Mouse (Mus musculus): ENCODE results near the gene Dnah2. TPM values are rescaled to one million over a fixed set of nuclear protein-coding genes. Genes with fewer than 3 reads are reported as not detected.

Gene Dnah2
- total and polyA plus RNA-seq, 3 experiments = 0.04 to 0.07 TPM; not detected in 1

- Histone ChIP-seq H3K27me3 (ENCODE audit: control insufficient read depth in 1 of 2, insufficient read depth in 2 of 2, low read length in 2 of 2) (no peaks in the 10 kb centered on the region), H3K4me3 (ENCODE audit: control insufficient read depth in 1 of 2, insufficient read depth in 1 of 2, low read depth in 2 of 2, low read length in 2 of 2) (no peak overlapping the region), H3K4me1 (ENCODE audit: control insufficient read depth in 1 of 2, insufficient read depth in 2 of 2, low read length in 2 of 2) (peaks cover 2 to 28% of the 10 kb centered on the region in 2 experiments; a peak in 3 of 4 replicates), H3K79me2 (ENCODE audit: control insufficient read depth, insufficient read depth, low read length, poor library complexity) (no peaks in the 10 kb centered on the region), H3K9me3 (replicated peaks; ENCODE audit: insufficient read depth, low read length) (no peaks in the 10 kb centered on the region), H3K27ac (ENCODE audit: control insufficient read depth, low read depth, low read length) (no peak overlapping the region), H3K36me3 (ENCODE audit: control insufficient read depth in 1 of 2, insufficient read depth in 2 of 2, low read length in 2 of 2) (peaks cover 0 to 15% of the 10 kb centered on the region in 2 experiments; a peak in 2 of 4 replicates), H3K9ac (ENCODE audit: control insufficient read depth, low read depth, low read length, poor library complexity, severe bottlenecking) (no peak overlapping the region)
- TF ChIP-seq RCOR1 (IDR thresholded peaks at IDR 0.05; ENCODE audit: low read depth, low read length) (no peak), UBTF (IDR thresholded peaks at IDR 0.05; ENCODE audit: borderline replicate concordance, insufficient read depth, low read depth, low read length) (no peak), ELF1 (IDR thresholded peaks at IDR 0.05; ENCODE audit: low read depth, low read length) (no peak), ZMIZ1 (IDR thresholded peaks at IDR 0.05; ENCODE audit: low read depth, low read length) (no peak), HCFC1 (IDR thresholded peaks at IDR 0.05; ENCODE audit: low read depth, low read length) (no peak), GABPA (IDR thresholded peaks at IDR 0.05; ENCODE audit: low read depth, low read length) (no peak), USF2 (IDR thresholded peaks at IDR 0.05; ENCODE audit: borderline replicate concordance in 1 of 2, insufficient read depth in 1 of 2, low read depth in 1 of 2, low read length in 2 of 2) (no peak), TAL1 (IDR thresholded peaks at IDR 0.05; ENCODE audit: low read length) (no peak), TBP (IDR thresholded peaks at IDR 0.05; ENCODE audit: low read depth, low read length) (no peak), KAT2A (conservative IDR thresholded peaks at IDR 0.05; ENCODE audit: low read depth, low read length) (no peak)
- DNase-seq (ENCODE audit: low read depth, low spot score) = no peak
Measured at GRCm38 (mm10) chr11:69476802-69477201, 72.1 kb downstream of the Dnah2 start.

GRCm38 (mm10) chr11:69474737-69475136 lies 74.2 kb downstream of the Dnah2 start:
- Histone ChIP-seq H3K79me2 (ENCODE audit: control insufficient read depth, insufficient read depth, low read length, poor library complexity) (no peaks in the 10 kb centered on the region), H3K9ac (ENCODE audit: control insufficient read depth, low read depth, low read length, poor library complexity, severe bottlenecking) (0 out of 2 replicates have a peak overlapping the region, but pooled peaks have one; percentile 13), H3K36me3 (ENCODE audit: control insufficient read depth in 1 of 2, insufficient read depth in 2 of 2, low read length in 2 of 2) (peaks cover 0 to 15% of the 10 kb centered on the region in 2 experiments; a peak in 2 of 4 replicates), H3K4me1 (ENCODE audit: control insufficient read depth in 1 of 2, insufficient read depth in 2 of 2, low read length in 2 of 2) (peaks cover 2 to 31% of the 10 kb centered on the region in 2 experiments; a peak in 3 of 4 replicates), H3K9me3 (replicated peaks; ENCODE audit: insufficient read depth, low read length) (no peaks in the 10 kb centered on the region), H3K27ac (ENCODE audit: control insufficient read depth, low read depth, low read length) (no peak overlapping the region), H3K27me3 (ENCODE audit: control insufficient read depth in 1 of 2, insufficient read depth in 2 of 2, low read length in 2 of 2) (no peaks in the 10 kb centered on the region), H3K4me3 (ENCODE audit: control insufficient read depth in 1 of 2, insufficient read depth in 1 of 2, low read depth in 2 of 2, low read length in 2 of 2) (no peak overlapping the region)
- TF ChIP-seq EP300 (IDR thresholded peaks at IDR 0.05; ENCODE audit: low read depth in 1 of 2, low read length in 2 of 2) (peak; percentile 9 to 37; a peak in 1 of 4 replicates), RCOR1 (IDR thresholded peaks at IDR 0.05; ENCODE audit: low read depth, low read length) (0 out of 2 replicates have a peak, but pooled peaks have one; percentile 14), TBP (IDR thresholded peaks at IDR 0.05; ENCODE audit: low read depth, low read length) (0 out of 2 replicates have a peak, but pooled peaks have one; percentile 44), TAL1 (IDR thresholded peaks at IDR 0.05; ENCODE audit: low read length) (0 out of 2 replicates have a peak, but pooled peaks have one; percentile 9), USF2 (IDR thresholded peaks at IDR 0.05; ENCODE audit: borderline replicate concordance in 1 of 2, insufficient read depth in 1 of 2, low read depth in 1 of 2, low read length in 2 of 2) (no peak), GATA1 (IDR thresholded peaks at IDR 0.05; ENCODE audit: low read depth, low read length) (peak; percentile 63), MAFK (IDR thresholded peaks at IDR 0.05; ENCODE audit: borderline replicate concordance, low read depth, low read length) (no peak)
- peak; percentile 70 for DNase-seq (ENCODE audit: low read depth, low spot score)

Measured in MEL (cell line).